Mouse (Mus musculus): ENCODE results near the gene Gm5134.

DNA sequence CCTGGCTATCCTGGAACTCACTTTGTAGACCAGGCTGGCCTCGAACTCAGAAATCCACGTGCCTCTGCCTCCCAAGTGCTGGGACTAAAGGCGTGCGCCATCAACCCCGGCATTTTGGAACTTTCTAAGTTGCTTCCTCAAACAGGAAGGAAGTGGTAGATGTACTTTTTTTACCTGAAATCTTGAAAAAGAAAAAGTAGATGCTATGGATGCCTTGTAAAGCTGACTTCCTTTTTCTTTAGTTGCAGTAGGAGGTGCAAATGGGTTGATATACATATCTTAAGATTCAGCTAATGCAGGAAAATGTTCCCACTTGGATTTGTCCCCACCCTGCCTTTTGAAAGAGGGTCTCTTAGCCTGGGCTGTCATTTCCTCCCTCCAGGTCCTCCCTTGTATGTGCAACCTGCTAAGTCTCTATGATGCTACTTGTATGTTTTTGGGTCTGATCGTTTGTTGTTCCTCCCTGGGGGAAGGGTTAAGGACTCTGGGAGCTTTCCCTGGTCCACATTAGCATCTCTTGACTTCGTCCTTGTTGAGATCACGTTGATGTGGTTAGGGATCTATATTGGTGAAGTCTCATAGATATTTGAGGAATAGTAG is 79.8 kb downstream of the Gm5134 start:
- TF ChIP-seq CTCF (IDR thresholded peaks at IDR 0.05; ENCODE audit: low read depth) (no peak), EP300 (IDR thresholded peaks at IDR 0.05; ENCODE audit: low read depth) (no peak)

Measured in liver, postnatal 0 days (tissue).